Mouse (Mus musculus): ENCODE results near the gene Vasn. TPM values are rescaled to one million over a fixed set of nuclear protein-coding genes. Genes with fewer than 3 reads are reported as not detected.

Vasn gene
- polyA plus RNA-seq (2014; fragmentation: Nextera tagmentation; extraction: Ambion mirVana): 17.5 and 20.4 TPM in 2 replicates

- no peaks in the 10 kb centered on the region for H3K27me3 ChIP-seq (ENCODE audit: control insufficient read depth, insufficient read depth, low read length)
- peak; percentile 94 for ATAC-seq (ENCODE audit: insufficient number of reproducible peaks, insufficient read depth, low FRiP score, low read depth)
- no peaks in the 10 kb centered on the region for H3K9me3 ChIP-seq (ENCODE audit: control insufficient read depth, low read depth, low read length)
- H3K4me1 ChIP-seq (ENCODE audit: control insufficient read depth, insufficient read depth, low read length): peaks cover 38% of the 10 kb centered on the region
- H3K4me2 ChIP-seq (replicated peaks; ENCODE audit: low read depth, low read length): peak within 1 kb of the TSS; percentile 52
- WGBS: under 1% methylated on average over 22 of the region's 22 CpGs
- H3K4me3 ChIP-seq (ENCODE audit: low read depth, low read length): peak within 1 kb of the TSS; percentile 72
- peak within 1 kb of the TSS; percentile 82 for H3K9ac ChIP-seq (replicated peaks; ENCODE audit: low read depth, low read length)
- peak within 1 kb of the TSS; percentile 93 for H3K27ac ChIP-seq (ENCODE audit: low read length)
- H3K36me3 ChIP-seq (ENCODE audit: control insufficient read depth, insufficient read depth, low read length): no peaks in the 10 kb centered on the region; the same call in 1 of the 2 replicates
Observed at GRCm38 (mm10) chr16:4639831-4640237, at the start of gene Vasn, which contains the start of gene Dnaja3. Gene Vasn, plus strand, starts transcription at chr16:4639941. Gene Dnaja3, plus strand, starts transcription at chr16:4639989.

GRCm38 (mm10) chr16:4590236-4590635 lies 49.5 kb upstream of the Vasn start:
- Histone ChIP-seq H3K4me2 (replicated peaks; ENCODE audit: low read depth, low read length) (no peak overlapping the region), H3K27me3 (ENCODE audit: control insufficient read depth, insufficient read depth, low read length) (no peaks in the 10 kb centered on the region), H3K9ac (replicated peaks; ENCODE audit: low read depth, low read length) (no peak overlapping the region), H3K36me3 (ENCODE audit: control insufficient read depth, insufficient read depth, low read length) (peaks cover 4% of the 10 kb centered on the region; the same call in 1 of the 2 replicates), H3K4me3 (ENCODE audit: low read depth, low read length) (no peak overlapping the region), H3K9me3 (ENCODE audit: control insufficient read depth, low read depth, low read length) (no peaks in the 10 kb centered on the region), H3K27ac (ENCODE audit: low read length) (no peak overlapping the region), H3K4me1 (ENCODE audit: control insufficient read depth, insufficient read depth, low read length) (peaks cover 32% of the 10 kb centered on the region)
- 97% methylated on average over 9 of the region's 9 CpGs for WGBS
- ATAC-seq (ENCODE audit: insufficient number of reproducible peaks, insufficient read depth, low FRiP score, low read depth): no peak

DNA sequence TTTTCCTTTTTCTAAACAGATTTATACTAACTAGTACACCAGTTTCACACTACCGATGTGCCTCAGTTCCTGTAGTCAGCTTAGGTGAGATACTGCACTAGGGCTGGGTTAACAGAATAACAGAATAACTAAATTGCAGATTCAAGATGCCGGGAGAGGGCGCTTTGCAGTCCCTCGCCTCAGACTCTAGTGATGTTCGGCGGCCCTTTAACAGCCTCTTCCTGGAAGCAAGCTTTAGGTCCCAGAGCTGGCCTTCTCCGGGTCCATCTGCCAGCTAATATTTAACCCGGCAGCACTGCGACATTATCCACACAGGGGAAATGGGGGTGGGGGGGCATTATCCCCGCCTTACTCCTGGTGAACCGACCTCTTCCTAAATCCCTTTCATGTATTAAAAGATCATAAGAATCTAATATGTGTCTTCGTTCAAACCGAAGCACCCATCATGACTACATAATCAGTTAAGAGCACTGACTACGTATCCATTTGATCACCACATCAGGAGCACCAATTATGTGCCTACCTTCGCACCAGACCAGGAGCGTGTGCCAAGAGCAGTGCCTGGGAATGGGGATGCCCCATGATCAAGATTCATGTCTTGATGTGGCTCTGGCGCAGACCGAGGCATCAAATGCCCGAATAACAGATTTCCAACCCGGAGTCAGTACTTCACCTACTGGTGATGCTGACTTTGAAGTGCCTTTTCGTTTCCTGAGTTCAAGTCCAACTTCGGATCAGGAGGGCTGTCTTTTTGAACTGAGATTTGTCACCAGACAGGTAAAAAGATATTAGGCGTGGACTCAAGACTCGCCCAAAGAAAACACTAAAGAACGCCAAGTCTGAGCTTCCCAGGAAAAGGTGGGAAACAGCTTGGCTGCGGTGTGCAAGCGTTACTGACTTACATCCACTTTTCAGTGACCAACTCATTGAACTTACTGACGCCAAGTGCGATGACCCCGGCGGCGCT lies 46.5 kb upstream of the Vasn start:
- 10% methylated on average over 32 of the region's 32 CpGs for WGBS
- H3K27ac ChIP-seq (ENCODE audit: low read length): peak overlapping the region; percentile 92
- H3K9me3 ChIP-seq (ENCODE audit: control insufficient read depth, low read depth, low read length): no peaks in the 10 kb centered on the region
- peak overlapping the region; percentile 96 for H3K4me2 ChIP-seq (replicated peaks; ENCODE audit: low read depth, low read length)
- H3K4me3 ChIP-seq (ENCODE audit: low read depth, low read length): peak overlapping the region; percentile 89
- no peak for ATAC-seq (ENCODE audit: insufficient number of reproducible peaks, insufficient read depth, low FRiP score, low read depth)
- no peaks in the 10 kb centered on the region for H3K27me3 ChIP-seq (ENCODE audit: control insufficient read depth, insufficient read depth, low read length)
- peaks cover 4% of the 10 kb centered on the region; the same call in 1 of the 2 replicates for H3K36me3 ChIP-seq (ENCODE audit: control insufficient read depth, insufficient read depth, low read length)
- peaks cover 44% of the 10 kb centered on the region for H3K4me1 ChIP-seq (ENCODE audit: control insufficient read depth, insufficient read depth, low read length)
- H3K9ac ChIP-seq (replicated peaks; ENCODE audit: low read depth, low read length): peak overlapping the region; percentile 88; the same call in 1 of the 2 replicates

GRCm38 (mm10) chr16:4593971-4594813 lies 45.5 kb upstream of the Vasn start, which contains the start of gene Glis2:
Gene Glis2, plus strand, starts transcription at chr16:4594713.
- H3K4me2 ChIP-seq (replicated peaks; ENCODE audit: low read depth, low read length): peak within 1 kb of the TSS; percentile 96
- H3K36me3 ChIP-seq (ENCODE audit: control insufficient read depth, insufficient read depth, low read length): peaks cover 4% of the 10 kb centered on the region; the same call in 1 of the 2 replicates
- WGBS: under 1% methylated on average over 31 of the region's 74 CpGs
- H3K4me3 ChIP-seq (ENCODE audit: low read depth, low read length): peak within 1 kb of the TSS; percentile 89
- no peaks in the 10 kb centered on the region for H3K9me3 ChIP-seq (ENCODE audit: control insufficient read depth, low read depth, low read length)
- H3K27me3 ChIP-seq (ENCODE audit: control insufficient read depth, insufficient read depth, low read length): no peaks in the 10 kb centered on the region
- H3K4me1 ChIP-seq (ENCODE audit: control insufficient read depth, insufficient read depth, low read length): peaks cover 54% of the 10 kb centered on the region
- H3K9ac ChIP-seq (replicated peaks; ENCODE audit: low read depth, low read length): peak within 1 kb of the TSS; percentile 88
- peak; percentile 87 for ATAC-seq (ENCODE audit: insufficient number of reproducible peaks, insufficient read depth, low FRiP score, low read depth)
- peak within 1 kb of the TSS; percentile 92 for H3K27ac ChIP-seq (ENCODE audit: low read length)

DNA sequence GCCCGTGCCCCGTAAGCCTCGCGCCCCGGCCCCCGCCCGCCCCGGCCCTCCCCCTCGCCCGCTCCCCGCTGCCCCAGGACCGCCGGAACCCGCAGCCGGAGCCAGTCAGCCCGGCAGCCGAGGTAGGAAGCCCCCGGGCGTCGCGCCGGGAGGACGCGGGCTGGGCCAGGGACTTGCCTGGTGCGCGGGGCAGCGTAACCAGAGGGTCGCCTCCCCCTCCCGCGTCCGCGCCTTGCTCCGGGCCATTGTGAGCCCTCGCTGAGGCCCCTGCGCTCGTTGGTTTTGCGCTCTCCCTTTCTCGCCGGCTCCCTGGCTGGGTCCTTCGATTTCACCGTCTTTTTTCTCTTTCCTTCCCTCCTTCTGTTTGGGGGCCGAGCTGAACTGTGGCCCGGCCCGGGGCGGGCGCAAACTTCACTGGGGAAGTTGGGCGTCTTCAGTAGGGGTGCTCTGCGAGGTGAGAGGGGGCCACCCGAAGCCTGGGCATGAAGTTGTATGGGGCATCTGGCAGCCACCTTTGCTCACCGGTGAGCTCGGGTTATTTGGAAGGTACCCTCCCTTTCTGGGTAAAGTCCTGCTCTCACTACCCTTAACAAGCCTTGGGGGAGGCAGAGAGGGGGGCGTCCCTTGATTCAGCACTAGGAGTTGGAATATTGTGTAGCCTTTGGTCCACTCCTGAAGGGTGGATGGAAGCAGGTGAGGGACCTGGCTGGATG lies 44.8 kb upstream of the Vasn start:
- peak; percentile 7; the same call in 1 of the 2 replicates for ATAC-seq (ENCODE audit: insufficient number of reproducible peaks, insufficient read depth, low FRiP score, low read depth)
- WGBS: 1% methylated on average over 29 of the region's 52 CpGs
- peaks cover 61% of the 10 kb centered on the region for H3K4me1 ChIP-seq (ENCODE audit: control insufficient read depth, insufficient read depth, low read length)

GRCm38 (mm10) chr16:4595527-4595963 lies 44.2 kb upstream of the Vasn start:
- H3K4me2 ChIP-seq (replicated peaks; ENCODE audit: low read depth, low read length): peak overlapping the region; percentile 96
- H3K9ac ChIP-seq (replicated peaks; ENCODE audit: low read depth, low read length): peak overlapping the region; percentile 88; the same call in 1 of the 2 replicates
- H3K9me3 ChIP-seq (ENCODE audit: control insufficient read depth, low read depth, low read length): no peaks in the 10 kb centered on the region
- H3K27me3 ChIP-seq (ENCODE audit: control insufficient read depth, insufficient read depth, low read length): no peaks in the 10 kb centered on the region
- peak overlapping the region; percentile 89 for H3K4me3 ChIP-seq (ENCODE audit: low read depth, low read length)
- ATAC-seq (ENCODE audit: insufficient number of reproducible peaks, insufficient read depth, low FRiP score, low read depth): 0 out of 2 replicates have a peak, but pooled peaks have one; percentile 9
- H3K36me3 ChIP-seq (ENCODE audit: control insufficient read depth, insufficient read depth, low read length): peaks cover 2% of the 10 kb centered on the region; the same call in 1 of the 2 replicates
- H3K27ac ChIP-seq (ENCODE audit: low read length): peak overlapping the region; percentile 92; the same call in 1 of the 2 replicates
- H3K4me1 ChIP-seq (ENCODE audit: control insufficient read depth, insufficient read depth, low read length): peaks cover 66% of the 10 kb centered on the region
- WGBS: 2% methylated on average over 5 of the region's 5 CpGs

More for the DNA sequence above, 44.8 kb upstream of the Vasn start:
- H3K9ac ChIP-seq (replicated peaks; ENCODE audit: low read depth, low read length): peak overlapping the region; percentile 88
- H3K27ac ChIP-seq (ENCODE audit: low read length): peak overlapping the region; percentile 92
- H3K9me3 ChIP-seq (ENCODE audit: control insufficient read depth, low read depth, low read length): no peaks in the 10 kb centered on the region
- peaks cover 4% of the 10 kb centered on the region; the same call in 1 of the 2 replicates for H3K36me3 ChIP-seq (ENCODE audit: control insufficient read depth, insufficient read depth, low read length)
- H3K4me3 ChIP-seq (ENCODE audit: low read depth, low read length): peak overlapping the region; percentile 89
- H3K4me2 ChIP-seq (replicated peaks; ENCODE audit: low read depth, low read length): peak overlapping the region; percentile 96
- no peaks in the 10 kb centered on the region for H3K27me3 ChIP-seq (ENCODE audit: control insufficient read depth, insufficient read depth, low read length)

- peak overlapping the region; percentile 88; the same call in 1 of the 2 replicates for H3K9ac ChIP-seq (replicated peaks; ENCODE audit: low read depth, low read length)
- peak overlapping the region; percentile 92; the same call in 1 of the 2 replicates for H3K27ac ChIP-seq (ENCODE audit: low read length)
- 15% methylated on average over 3 of the region's 3 CpGs for WGBS
- H3K4me2 ChIP-seq (replicated peaks; ENCODE audit: low read depth, low read length): peak overlapping the region; percentile 96
- H3K9me3 ChIP-seq (ENCODE audit: control insufficient read depth, low read depth, low read length): no peaks in the 10 kb centered on the region
- H3K4me3 ChIP-seq (ENCODE audit: low read depth, low read length): peak overlapping the region; percentile 89
- ATAC-seq (ENCODE audit: insufficient number of reproducible peaks, insufficient read depth, low FRiP score, low read depth): no peak
- H3K27me3 ChIP-seq (ENCODE audit: control insufficient read depth, insufficient read depth, low read length): no peaks in the 10 kb centered on the region
- H3K36me3 ChIP-seq (ENCODE audit: control insufficient read depth, insufficient read depth, low read length): no peaks in the 10 kb centered on the region
- H3K4me1 ChIP-seq (ENCODE audit: control insufficient read depth, insufficient read depth, low read length): peaks cover 73% of the 10 kb centered on the region
Observed at GRCm38 (mm10) chr16:4596141-4596728, 43.5 kb upstream of the Vasn start.

Data from stomach, embryonic 14.5 days (tissue).